Mouse (Mus musculus) monocyte, adult 5-6 weeks (primary cell): ENCODE measurements at regions not wholly inside any gene's neighbourhood (a gene's known extent, or its start where the extent isn't known, plus 50 kb on each side); places are given as distances from the start of the nearest gene placed in this dataset.

Source experiments
- ATAC-seq: fragments of 153-309, 156-312 bp; replicated peaks from 2 replicates; pipeline ENCODE4 v1.8.0; 2017; ENCODE audit warnings: mild to moderate bottlenecking; ENCODE audit not compliant: low TSS enrichment, insufficient number of reproducible peaks, severe bottlenecking, poor library complexity, low FRiP score

GRCm38 (mm10) chr1:138011581-138011980 is 163.9 kb downstream of the Ptprc start:
- ATAC-seq = no peak

DNA sequence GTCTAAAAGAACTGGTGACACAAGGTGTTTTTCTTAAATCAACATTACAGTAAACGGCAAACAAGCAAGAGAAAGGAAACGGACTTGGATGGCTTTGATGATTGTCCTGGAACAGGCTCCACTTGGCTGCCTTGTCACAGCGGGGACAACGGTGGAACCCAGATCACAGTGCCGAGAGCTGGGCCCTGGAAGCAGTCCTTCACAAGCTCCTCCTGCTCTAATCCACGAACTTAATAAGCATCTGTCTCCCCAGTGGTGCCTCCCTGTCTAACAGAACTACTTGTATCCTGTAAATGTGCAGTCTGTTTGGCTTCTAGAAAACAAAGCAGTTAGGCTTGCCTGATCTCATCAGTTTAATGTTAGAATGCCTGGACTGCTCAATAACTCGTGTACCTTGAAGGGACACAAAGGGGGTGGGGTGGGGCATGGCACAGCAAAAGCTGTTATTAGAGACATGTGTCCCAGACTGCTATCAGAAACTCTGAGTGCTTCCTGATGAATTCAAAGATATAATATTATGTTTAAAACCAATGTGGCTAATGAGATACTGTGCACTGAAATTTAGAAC is 164.5 kb downstream of the Ptprc start:
- no peak for ATAC-seq

- no peak for ATAC-seq
Measured at GRCm38 (mm10) chr1:138006811-138007210, 168.7 kb downstream of the Ptprc start.

- ATAC-seq = no peak
Measured at GRCm38 (mm10) chr1:138004319-138004718, 171.2 kb downstream of the Ptprc start.

GRCm38 (mm10) chr1:137999268-137999900 is 176.1 kb downstream of the Ptprc start:
- no peak for ATAC-seq

- ATAC-seq = no peak
Measured at GRCm38 (mm10) chr1:137996041-137996440, 179.5 kb downstream of the Ptprc start.

DNA sequence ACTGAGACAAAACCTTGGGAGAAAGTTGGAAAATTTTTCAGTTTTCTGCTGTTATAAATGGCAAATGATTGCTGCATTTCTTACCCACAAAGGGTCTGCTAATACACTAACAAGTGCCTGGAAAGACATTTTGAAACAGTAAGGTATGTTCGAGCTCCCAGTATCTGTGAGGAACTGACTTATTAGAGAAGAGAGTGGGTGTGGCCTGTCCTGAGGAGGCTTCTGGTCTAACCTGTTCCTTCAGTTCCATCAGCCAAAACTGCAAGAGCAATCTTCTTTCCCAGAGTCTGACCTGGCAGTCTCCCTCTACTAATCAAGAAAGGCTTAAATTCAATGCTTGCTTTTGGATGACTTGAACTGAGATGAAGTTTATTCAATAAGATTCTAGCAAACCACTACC is 183.6 kb downstream of the Ptprc start:
- ATAC-seq = no peak

DNA sequence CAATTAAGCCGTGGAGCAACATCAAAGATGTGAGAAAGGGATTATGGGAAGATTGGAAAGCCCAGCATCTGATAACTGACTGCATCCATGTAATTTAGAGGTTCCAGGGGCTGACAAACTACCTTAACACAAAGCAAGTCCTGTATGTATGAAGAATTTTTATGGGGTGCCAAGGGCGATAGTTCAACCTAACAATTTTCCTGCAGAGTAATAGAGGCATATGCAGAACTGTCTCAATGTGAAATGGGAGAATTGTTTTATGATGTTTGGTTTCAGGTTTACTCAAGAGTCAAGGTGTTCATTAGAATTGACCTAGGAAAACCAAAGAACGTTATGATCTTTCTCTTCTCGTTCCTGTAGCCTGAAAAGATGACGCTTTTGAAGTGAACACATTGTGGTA is 184.1 kb downstream of the Ptprc start:
- ATAC-seq = no peak

GRCm38 (mm10) chr1:137973406-137973805 is 202.1 kb downstream of the Ptprc start:
- no peak for ATAC-seq

DNA sequence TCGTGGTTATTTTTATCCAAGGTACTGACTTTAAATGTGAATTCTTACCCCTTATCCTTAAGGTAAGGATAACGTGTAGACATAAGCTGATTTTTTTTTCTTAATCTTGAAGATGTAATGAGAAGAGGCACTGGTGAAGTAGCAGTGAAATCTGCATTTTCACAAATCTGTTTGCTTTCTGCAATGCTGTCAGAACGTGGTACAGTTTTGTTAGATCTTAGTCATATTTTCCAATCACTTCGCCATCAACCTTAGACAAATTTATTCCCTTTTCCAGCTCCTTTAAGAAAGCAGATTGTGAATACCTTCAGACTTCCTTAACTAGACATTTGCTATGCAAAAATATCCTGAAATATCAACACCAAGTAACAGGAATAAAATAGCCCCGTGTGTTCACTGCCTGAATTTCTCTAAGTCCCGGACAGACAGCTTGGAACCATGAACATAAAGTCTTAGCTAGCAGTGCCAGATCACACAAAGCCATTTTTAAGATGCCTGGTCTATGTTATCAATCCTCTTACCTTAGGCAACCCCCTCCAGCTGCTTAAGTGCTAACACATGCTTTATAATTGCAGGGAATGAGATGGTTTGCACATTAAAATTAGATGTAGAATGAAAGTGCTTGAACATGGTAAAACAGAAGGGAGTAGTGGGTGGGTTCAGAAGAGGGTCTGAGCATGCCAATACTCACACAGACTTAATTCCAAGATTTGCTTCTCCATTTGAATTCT is 202.7 kb downstream of the Ptprc start:
- ATAC-seq = no peak

GRCm38 (mm10) chr1:137966151-137966836 is 209.2 kb downstream of the Ptprc start:
- ATAC-seq = no peak

GRCm38 (mm10) chr1:137963656-137964055 is 211.9 kb downstream of the Ptprc start:
- no peak for ATAC-seq

DNA sequence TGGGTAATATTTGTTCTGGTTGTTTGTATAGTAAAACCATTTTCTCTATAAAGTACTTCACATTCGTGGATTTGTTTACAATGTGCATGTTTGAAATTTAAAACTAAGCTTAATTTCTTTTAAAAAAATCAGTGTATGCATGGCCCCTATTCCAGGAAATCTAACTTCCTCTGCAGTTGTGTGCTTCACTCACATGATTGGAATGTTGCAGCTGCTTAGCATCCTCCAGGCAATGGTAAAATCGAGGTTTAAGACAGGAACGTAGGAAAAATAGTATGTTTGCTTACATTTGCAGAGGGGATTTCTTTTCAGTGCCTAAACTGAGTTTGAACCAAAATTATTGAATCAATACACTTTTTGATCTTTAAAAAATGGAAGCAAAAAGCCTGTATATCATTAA is 217.5 kb downstream of the Ptprc start:
- no peak for ATAC-seq

GRCm38 (mm10) chr1:137955993-137956392 is 219.5 kb downstream of the Ptprc start:
- ATAC-seq = no peak

DNA sequence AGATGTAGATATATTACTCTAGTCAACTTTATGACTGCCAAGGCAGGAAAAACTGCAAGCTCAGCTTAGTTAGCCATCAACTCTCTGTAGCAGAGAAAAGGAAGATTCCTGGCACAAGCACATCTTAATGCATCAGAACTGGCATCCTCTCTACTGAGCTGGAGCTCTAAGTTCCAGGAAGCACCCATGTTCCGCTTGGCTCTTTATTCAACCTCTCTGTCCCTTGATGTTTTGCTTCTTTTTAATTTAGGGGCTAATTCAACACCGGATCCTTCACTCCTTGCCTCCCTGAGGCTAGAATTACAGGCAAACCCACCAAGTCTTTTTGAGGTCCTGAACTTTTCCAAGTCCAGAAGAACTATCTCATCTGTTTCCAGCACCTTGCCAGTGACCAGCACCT is 220.4 kb downstream of the Ptprc start:
- no peak for ATAC-seq

GRCm38 (mm10) chr1:137953369-137953768 is 222.1 kb downstream of the Ptprc start:
- no peak for ATAC-seq

GRCm38 (mm10) chr1:137952777-137953176 is 222.7 kb downstream of the Ptprc start:
- no peak for ATAC-seq

DNA sequence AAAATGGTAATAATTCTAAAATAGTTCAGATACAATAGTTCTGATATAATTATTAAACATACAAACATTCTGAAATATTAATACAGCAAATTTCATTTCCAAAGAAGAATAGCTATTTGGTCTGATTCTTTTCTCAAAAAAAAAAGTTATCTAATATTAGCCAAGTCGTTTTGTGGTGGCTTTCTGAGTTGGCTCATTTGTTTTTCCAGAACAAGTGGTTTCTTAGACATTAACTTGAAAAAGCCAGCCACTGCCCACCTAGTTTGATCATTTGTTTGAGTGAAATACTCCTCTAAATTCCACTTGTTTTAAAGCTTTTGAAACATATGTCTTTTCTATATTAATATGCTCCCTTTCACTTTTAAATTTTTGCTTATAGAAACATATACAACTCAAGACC is 227.6 kb downstream of the Ptprc start:
- ATAC-seq = no peak

- ATAC-seq = no peak
Measured at GRCm38 (mm10) chr1:137941776-137942522, 233.6 kb downstream of the Ptprc start.
